Mouse (Mus musculus): Measurements from ENCODE around the gene Grin1.

DNA sequence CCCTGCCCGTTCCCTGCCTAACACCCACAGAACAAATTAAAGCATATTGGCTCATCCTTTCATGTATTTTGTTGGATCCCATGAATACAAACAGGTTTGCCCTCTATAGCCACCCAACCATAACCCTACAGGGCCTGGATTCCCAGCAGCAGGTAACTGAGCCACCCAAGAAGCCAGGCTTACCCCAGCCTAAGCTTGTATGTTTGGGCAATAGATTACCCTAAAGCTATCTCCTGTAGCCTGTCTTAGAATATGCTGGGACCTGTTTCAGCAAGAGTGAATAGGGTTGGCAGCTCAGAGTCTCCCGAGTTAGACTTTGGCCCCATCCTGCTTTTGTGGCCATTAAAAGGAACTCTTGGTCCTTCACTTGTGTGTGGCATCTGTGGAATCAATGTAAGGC lies 33.4 kb downstream of the Grin1 start:
- no peak for TF ChIP-seq POLR2A (IDR thresholded peaks at IDR 0.05; ENCODE audit: borderline replicate concordance, extremely low read depth, low read depth, low read length)
- TF ChIP-seq CTCF (IDR thresholded peaks at IDR 0.05; ENCODE audit: insufficient read depth, low read length), result no peak

Data from lung, adult 2 months (tissue).